Mouse (Mus musculus): ENCODE data around the gene Adarb2. TPM values are rescaled to one million over a fixed set of nuclear protein-coding genes. Genes with fewer than 3 reads are reported as not detected.
A peak's percentile ranks its signal among the peaks of the same experiment; 100 is the strongest.

Adarb2 gene
- 10 to 100 TPM; 39.8 to 49.8 TPM for total RNA-seq (2021)
- long read RNA-seq, experiment 1, partial matches to known transcripts = 12 of 18 reads
- long read RNA-seq, experiment 1, other reads (novel, unspliced or antisense) = 6 of 18 reads
- long read RNA-seq, experiment 2, partial matches to known transcripts = 2 of 16 reads
- long read RNA-seq, experiment 2, other reads (novel, unspliced or antisense) = 13 of 16 reads

DNA sequence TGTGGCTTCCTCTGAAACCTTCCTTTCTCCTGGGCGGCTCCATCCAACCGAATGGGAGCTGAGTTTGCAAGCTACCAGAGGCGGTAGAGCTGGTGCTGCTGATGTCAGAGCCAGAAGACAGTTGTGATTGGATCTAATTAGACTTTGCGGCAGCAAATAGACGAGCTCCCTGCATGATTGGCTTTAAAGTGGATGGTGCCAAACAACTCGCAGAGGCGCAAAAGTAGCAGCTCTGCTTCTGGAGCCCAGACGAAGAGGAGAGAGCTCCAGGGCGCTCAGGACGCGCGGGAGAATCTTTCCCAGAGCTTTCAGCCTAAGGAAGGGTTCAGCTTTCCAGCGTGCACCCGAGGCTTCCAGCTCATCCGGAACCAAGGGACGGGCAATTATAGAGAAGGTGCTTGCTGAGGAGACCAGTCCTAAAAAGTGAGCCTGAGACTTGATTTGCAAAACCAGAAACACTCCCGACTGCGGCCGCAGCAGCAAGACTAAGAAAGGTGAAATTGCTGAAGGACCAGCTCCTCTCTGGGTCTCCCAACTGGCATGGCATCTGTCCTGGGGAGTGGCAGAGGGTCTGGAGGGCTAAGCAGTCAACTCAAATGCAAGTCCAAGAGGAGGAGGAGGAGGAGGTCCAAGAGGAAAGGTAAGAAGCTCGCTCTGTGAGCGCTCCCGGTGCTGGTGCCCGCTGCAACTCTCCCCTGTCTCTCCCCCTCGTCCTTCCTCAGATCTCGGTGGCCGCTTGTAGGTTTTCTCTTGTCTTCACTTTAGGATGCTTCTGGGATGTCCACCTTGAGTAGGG lies at the start of gene Adarb2:
Adarb2 (plus strand) TSS at position 186 of the 796 bp plus-strand sequence.
- Histone ChIP-seq H3K27ac (peak within 1 kb of the TSS; percentile 81), H3K4me3 (peak within 1 kb of the TSS; percentile 64)
- DNase-seq (ENCODE audit: low spot score in 2 of 2) = peak; percentile 66 to 76
- TF ChIP-seq CTCF (conservative IDR thresholded peaks at IDR 0.05) = no peak

GRCm38 (mm10) chr13:8173800-8174199 lies 28.9 kb upstream of the Adarb2 start:
- peak; percentile 91 for TF ChIP-seq CTCF (conservative IDR thresholded peaks at IDR 0.05)
- peak; percentile 14 to 27 for DNase-seq (ENCODE audit: low spot score in 2 of 2)
- Histone ChIP-seq H3K4me3 (no peak overlapping the region), H3K27ac (no peak overlapping the region)

DNA sequence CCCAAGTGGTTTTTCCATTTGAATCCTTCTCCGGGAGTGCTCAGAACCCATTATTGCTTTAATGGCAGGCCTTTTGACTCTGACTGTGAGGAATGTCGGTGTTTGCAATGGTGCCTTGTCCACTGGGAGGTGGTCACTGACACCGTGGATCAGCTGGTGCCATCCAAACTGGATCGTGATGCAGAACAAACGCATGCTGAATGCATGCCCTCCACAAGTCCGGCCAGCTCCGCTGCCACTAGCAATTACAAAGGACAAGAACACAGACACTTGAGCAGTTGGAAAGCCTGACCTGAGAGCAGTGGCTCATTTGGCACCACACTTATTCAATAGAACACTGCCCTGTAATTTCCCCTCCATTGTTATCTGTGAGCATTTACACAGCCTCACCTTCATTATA lies 10.7 kb upstream of the Adarb2 start:
- no peak overlapping the region for H3K4me3 ChIP-seq
- TF ChIP-seq CTCF (conservative IDR thresholded peaks at IDR 0.05) = no peak
- DNase-seq (ENCODE audit: low spot score in 2 of 2) = no peak
- H3K27ac ChIP-seq = no peak overlapping the region

DNA sequence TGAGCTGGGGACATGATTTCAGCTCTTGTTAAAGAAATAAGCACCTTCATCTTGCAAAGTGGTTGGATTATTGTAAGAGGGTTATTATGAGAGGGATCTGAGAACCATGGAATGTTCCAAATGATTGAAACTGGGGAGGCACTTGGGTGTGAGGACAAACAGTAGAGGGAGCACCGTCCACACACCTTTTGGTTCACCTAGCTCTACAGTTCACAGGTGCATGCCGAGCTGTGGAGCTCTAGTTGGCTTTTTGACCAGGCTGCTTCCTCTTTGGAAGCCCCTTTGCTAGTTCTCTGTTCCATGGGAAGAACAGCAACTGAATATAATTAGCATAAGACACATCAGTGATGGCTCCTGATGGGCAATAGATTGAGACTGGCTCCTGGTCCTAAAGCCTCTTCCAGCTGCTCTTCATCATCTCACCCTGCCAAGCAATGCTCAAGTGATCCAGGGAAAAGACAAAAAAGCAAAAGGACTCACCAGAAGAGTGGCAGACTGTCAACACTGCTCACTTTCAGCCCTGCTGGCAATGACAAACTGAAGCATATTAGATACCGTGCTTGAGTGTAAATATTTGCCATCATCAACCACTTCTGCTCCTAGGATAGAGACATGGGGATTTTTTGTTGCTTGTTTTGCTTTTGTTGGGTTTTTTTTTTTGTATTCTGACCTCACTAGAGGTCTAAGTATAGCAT lies 3.3 kb upstream of the Adarb2 start:
- Histone ChIP-seq H3K4me3 (no peak overlapping the region), H3K27ac (no peak overlapping the region)
- TF ChIP-seq CTCF (conservative IDR thresholded peaks at IDR 0.05) = no peak
- DNase-seq (ENCODE audit: low spot score in 2 of 2) = no peak

- peak in 1 of 2 experiments; percentile 20 for DNase-seq (ENCODE audit: low spot score in 2 of 2)
- no peak for TF ChIP-seq CTCF (conservative IDR thresholded peaks at IDR 0.05)
- H3K4me3 ChIP-seq = peak overlapping the region; percentile 64
- H3K27ac ChIP-seq = peak overlapping the region; percentile 81
These were observed 779 bp downstream of the Adarb2 start for GRCm38 (mm10) chr13:8203477-8203813.

DNA sequence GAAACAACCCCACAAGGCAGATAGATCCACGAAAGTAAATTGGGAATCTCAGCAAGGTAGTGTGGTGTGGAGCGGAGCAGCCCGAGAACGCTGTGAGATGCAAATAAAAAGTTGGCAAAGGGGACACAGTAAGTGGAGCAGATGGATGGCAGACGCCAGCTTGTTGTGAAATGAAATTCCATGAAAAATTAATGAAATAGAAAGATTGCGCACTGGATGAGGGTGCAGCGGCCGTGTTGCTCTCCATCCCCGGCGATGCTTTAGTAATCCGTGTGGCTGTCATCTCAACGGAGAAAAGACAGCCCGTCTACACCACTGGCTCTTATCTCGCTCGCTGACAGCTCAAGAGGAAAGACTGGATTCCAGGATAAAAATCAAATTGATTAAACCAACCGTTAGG lies 4.7 kb downstream of the Adarb2 start:
- peak; percentile 23 to 50 for DNase-seq (ENCODE audit: low spot score in 2 of 2)
- H3K27ac ChIP-seq = peak overlapping the region; percentile 87
- H3K4me3 ChIP-seq = peak overlapping the region; percentile 43
- TF ChIP-seq CTCF (conservative IDR thresholded peaks at IDR 0.05) = no peak

DNA sequence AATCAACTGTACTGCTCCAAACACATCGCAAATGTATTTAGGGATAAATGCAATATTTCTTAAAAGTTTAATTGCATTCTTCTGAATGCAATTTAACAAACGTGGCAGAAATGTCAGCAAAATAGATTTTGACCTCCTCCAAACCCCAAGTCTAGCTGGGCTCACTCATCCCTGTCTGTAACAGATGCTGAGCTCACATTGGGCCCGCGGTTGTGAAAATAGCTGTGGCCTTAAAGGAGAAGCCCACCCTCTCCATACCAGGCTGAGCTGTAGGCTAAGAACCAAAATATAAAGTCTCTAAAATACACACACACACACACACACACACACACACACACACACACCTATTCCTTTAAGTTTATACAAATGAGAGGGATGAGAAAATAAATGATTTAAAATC lies 8.1 kb downstream of the Adarb2 start:
- Histone ChIP-seq H3K4me3 (no peak overlapping the region), H3K27ac (no peak overlapping the region)
- no peak for DNase-seq (ENCODE audit: low spot score in 2 of 2)
- TF ChIP-seq CTCF (conservative IDR thresholded peaks at IDR 0.05) = no peak

GRCm38 (mm10) chr13:8238871-8239270 lies 36.2 kb downstream of the Adarb2 start:
- Histone ChIP-seq H3K27ac (no peak overlapping the region), H3K4me3 (no peak overlapping the region)
- no peak for TF ChIP-seq CTCF (conservative IDR thresholded peaks at IDR 0.05)
- DNase-seq (ENCODE audit: low spot score in 2 of 2) = no peak

DNA sequence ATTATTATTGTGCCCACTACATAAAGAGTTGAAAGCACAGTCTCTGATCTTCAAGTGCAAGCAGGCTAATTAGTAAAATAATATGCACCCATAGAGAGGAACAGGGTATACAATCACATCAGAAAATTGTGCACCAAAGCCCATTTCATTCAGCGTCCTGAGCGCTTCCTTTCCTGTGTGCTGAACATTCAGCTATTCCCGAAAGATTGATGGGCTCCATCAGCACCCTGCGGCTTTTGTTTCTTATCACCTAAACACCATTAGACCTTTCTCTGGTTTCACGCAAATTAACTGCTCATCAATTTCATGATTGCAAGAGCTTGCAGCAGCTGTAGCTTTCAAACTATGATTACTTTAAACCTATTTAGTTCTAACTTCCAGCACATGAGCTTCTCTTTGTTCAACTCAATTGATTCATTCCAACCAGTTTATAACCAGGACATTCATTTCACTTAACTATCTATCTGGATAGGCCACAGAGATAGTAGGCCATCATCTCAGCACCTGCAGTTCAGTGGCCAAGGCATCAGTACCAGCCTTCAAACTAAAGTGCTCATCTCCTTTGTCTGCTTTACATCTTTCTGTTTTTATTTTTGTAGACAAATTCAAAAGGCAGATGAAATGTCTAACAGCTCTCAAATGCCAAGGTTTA lies 45.5 kb downstream of the Adarb2 start:
- no peak overlapping the region for H3K4me3 ChIP-seq
- H3K27ac ChIP-seq = no peak overlapping the region
- TF ChIP-seq CTCF (conservative IDR thresholded peaks at IDR 0.05) = no peak

DNA sequence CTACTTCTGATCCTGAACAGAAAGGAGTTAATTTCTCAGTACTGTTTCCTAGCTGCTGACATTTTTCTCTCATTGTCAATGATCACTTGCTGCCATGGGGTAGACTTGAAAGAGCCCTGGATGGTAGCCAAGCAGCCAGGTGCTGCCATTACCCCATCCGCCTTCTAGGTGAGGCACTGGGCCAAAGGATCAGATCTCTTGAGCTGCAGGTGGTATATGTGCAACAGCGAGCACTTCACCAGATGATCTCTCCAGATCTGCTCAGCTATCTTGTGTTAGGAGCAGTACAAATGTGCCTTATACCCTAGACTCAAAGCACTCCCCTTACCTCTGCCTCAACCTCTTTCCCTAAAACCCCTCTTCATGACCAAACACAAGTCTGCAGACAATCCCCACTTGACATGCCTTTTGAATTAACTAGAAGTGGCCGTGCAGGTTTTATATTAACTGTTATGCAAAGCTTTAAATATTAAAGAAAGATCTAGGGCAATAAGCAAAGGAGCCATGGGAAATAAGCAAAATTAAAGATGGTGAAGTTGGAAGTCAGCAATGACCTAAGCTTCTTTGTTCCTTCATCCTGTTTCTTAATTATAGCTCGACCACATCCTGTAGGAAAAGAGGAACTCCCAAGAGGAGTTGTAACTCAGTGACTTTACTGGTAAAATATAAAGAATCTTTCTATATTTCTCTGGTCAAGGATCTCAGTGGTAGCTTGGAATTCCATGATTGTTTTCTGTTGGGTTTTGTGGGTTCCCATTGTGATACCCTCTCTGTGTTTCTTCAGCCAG lies 69.7 kb downstream of the Adarb2 start:
- no peak overlapping the region for H3K4me3 ChIP-seq
- TF ChIP-seq CTCF (conservative IDR thresholded peaks at IDR 0.05) = no peak
- DNase-seq (ENCODE audit: low spot score in 2 of 2) = peak in 1 of 2 experiments; percentile 3
- no peak overlapping the region for H3K27ac ChIP-seq

More for the DNA sequence above, 45.5 kb downstream of the Adarb2 start:
- no peak for DNase-seq (ENCODE audit: low spot score in 2 of 2)

- DNase-seq (ENCODE audit: low spot score in 2 of 2) = no peak
- H3K4me3 ChIP-seq = no peak overlapping the region
- no peak for TF ChIP-seq CTCF (conservative IDR thresholded peaks at IDR 0.05)
These were observed 80.5 kb downstream of the Adarb2 start for GRCm38 (mm10) chr13:8283116-8283515.

More at GRCm38 (mm10) chr13:8283116-8283515, 80.5 kb downstream of the Adarb2 start:
- H3K27ac ChIP-seq = no peak overlapping the region
